Mouse (Mus musculus): ENCODE data around the gene Arhgap22.

- TF ChIP-seq CTCF (IDR thresholded peaks at IDR 0.05; ENCODE audit: low read depth, low read length) (no peak), POLR2A (IDR thresholded peaks at IDR 0.05; ENCODE audit: borderline replicate concordance, low read depth, low read length) (no peak)
Measured at GRCm38 (mm10) chr14:33347738-33348137, 133.9 kb downstream of the Arhgap22 start.
